Mouse (Mus musculus): ENCODE results near the gene Rnf38. TPM values are rescaled to one million over a fixed set of nuclear protein-coding genes. Genes with fewer than 3 reads are reported as not detected.

Rnf38 gene
- total RNA-seq, 1 experiment = 19.6 TPM

DNA sequence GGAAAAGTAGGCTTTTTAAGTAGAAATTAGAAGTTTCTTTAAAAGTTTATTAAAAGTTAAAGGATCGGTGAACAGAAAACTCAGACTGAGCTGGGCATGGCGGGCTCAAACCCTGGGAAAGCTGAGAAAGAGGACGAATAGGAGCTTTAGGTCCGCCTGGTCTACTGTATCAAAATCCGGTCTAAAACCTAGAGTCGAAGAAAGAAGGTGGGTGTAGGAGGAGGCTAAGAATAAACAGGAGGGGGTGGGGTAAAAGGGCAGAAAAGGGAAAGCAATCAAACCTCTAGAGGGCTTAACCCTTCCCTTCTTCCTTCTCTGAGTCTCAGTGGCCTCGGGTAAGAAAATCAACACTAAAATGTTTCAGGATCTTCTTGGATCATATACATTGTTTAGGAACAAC, 64.8 kb downstream of the Rnf38 start:
- peaks cover 0 to 11% of the 10 kb centered on the region in 2 experiments; a peak in 2 of 4 replicates for H3K4me1 ChIP-seq (ENCODE audit: control insufficient read depth in 2 of 2, insufficient read depth in 2 of 2, low read length in 2 of 2, poor library complexity in 1 of 2)
- H3K9me3 ChIP-seq (ENCODE audit: control insufficient read depth, insufficient read depth, low read depth, low read length) = no peaks in the 10 kb centered on the region
- in situ Hi-C loops (cut with MboI; ENCODE audit: low sequenced_read_pairs in 2 of 2, unreplicated experiment in 2 of 2) = no loop called here
- no peaks in the 10 kb centered on the region for H3K36me3 ChIP-seq (ENCODE audit: control insufficient read depth, insufficient read depth, low read length, poor library complexity, severe bottlenecking)
- TF ChIP-seq MAFK (IDR thresholded peaks at IDR 0.05; ENCODE audit: insufficient read depth, low read depth, low read length) (no peak), CHD2 (IDR thresholded peaks at IDR 0.05; ENCODE audit: low read depth, low read length) (no peak), ZNF384 (IDR thresholded peaks at IDR 0.05; ENCODE audit: low read depth, low read length) (no peak), ZC3H11A (IDR thresholded peaks at IDR 0.05; ENCODE audit: borderline replicate concordance, low read depth, low read length) (no peak), HCFC1 (IDR thresholded peaks at IDR 0.05; ENCODE audit: borderline replicate concordance, insufficient read depth, low read length) (no peak)
- DNase-seq (ENCODE audit: low read depth, low spot score) = no peak
- H3K27ac ChIP-seq (ENCODE audit: insufficient read depth, low read depth, low read length, poor library complexity, severe bottlenecking) = no peak overlapping the region; the same call in 1 of the 2 replicates
- H3K4me3 ChIP-seq (ENCODE audit: insufficient read depth in 1 of 2, low read depth in 1 of 2, low read length in 2 of 2, poor library complexity in 1 of 2, severe bottlenecking in 1 of 2) = peak overlapping the region in 1 of 2 experiments; percentile 55; a peak in 2 of 4 replicates
- H3K9ac ChIP-seq (ENCODE audit: insufficient read depth, low read depth, low read length, poor library complexity, severe bottlenecking) = no peak overlapping the region

DNA sequence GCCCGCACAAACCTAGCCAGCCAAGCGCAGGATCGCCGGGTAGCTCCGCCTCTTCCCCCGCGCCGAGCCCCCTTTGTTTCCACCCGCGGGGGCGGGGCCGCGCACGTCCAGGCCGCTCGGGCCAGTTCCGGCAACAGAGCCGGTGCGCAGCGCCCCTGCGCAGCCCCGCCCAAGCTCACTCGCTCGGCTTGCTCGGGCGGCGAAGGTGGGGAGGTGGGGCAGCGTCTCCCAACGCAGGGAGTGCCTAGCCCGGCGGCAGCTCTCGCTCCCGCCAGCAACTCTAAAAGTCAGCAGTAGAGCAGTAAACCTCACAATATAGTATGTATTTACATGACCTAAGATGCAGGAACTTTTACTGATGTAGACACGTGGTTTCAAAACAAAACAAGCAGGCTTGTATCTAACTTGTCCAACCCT, 65.3 kb downstream of the Rnf38 start:
- in situ Hi-C loops (cut with MboI; ENCODE audit: low sequenced_read_pairs in 2 of 2, unreplicated experiment in 2 of 2) = no loop called here
- TF ChIP-seq CHD2 (IDR thresholded peaks at IDR 0.05; ENCODE audit: low read depth, low read length) = no peak
- 0 out of 2 replicates have a peak, but pooled peaks have one; percentile 46 for TF ChIP-seq HCFC1 (IDR thresholded peaks at IDR 0.05; ENCODE audit: borderline replicate concordance, insufficient read depth, low read length)
- no peak overlapping the region; the same call in 1 of the 2 replicates for H3K27ac ChIP-seq (ENCODE audit: insufficient read depth, low read depth, low read length, poor library complexity, severe bottlenecking)

DNA sequence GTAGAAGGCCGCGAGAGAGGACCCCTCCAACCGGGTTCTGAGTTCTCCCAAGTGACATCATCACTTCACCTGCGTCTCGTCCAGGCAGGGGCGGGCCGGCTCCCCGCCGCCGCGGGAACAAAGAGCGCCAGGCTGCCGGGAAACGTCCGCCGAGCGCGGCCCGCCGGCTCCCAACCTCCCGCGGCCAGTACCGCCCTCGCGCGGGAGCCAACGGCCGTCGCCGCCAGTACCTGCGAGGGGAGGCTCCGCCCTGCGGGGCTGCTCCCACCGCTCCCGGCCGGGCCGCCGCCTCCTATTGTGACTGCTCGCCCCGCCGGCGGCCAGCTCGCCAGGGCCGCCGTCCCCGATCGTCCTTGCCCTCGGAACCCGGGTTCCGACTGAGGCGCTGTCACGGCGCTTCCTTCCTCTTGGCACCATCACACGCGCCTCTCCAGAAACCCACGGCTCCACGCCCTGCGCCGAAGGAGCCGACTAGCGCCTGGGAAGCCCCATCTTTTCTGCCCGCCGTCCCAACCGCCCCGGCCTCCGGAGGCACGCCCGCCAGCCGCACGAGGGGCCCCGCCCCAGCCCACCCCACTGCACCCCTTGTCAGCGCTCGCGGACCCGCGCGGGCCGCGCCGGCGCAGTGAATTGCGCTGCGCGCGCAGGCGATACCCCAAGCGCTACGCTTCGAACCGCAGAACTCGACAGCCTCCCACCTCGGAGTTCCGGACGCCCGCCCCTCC, 66.0 kb downstream of the Rnf38 start:
- peak overlapping the region; percentile 96 for H3K9ac ChIP-seq (ENCODE audit: insufficient read depth, low read depth, low read length, poor library complexity, severe bottlenecking)
- H3K36me3 ChIP-seq (ENCODE audit: control insufficient read depth, insufficient read depth, low read length, poor library complexity, severe bottlenecking) = no peaks in the 10 kb centered on the region
- H3K4me1 ChIP-seq (ENCODE audit: control insufficient read depth in 2 of 2, insufficient read depth in 2 of 2, low read length in 2 of 2, poor library complexity in 1 of 2) = peaks cover 0 to 11% of the 10 kb centered on the region in 2 experiments; a peak in 3 of 4 replicates
- peak overlapping the region; percentile 81 to 89 for H3K4me3 ChIP-seq (ENCODE audit: insufficient read depth in 1 of 2, low read depth in 1 of 2, low read length in 2 of 2, poor library complexity in 1 of 2, severe bottlenecking in 1 of 2)
- H3K9me3 ChIP-seq (ENCODE audit: control insufficient read depth, insufficient read depth, low read depth, low read length) = no peaks in the 10 kb centered on the region
- TF ChIP-seq CHD2 (IDR thresholded peaks at IDR 0.05; ENCODE audit: low read depth, low read length) (peak; percentile 80; the same call in 1 of the 2 replicates), ZNF384 (IDR thresholded peaks at IDR 0.05; ENCODE audit: low read depth, low read length) (no peak)
- peak; percentile 71 for DNase-seq (ENCODE audit: low read depth, low spot score)
- H3K27ac ChIP-seq (ENCODE audit: insufficient read depth, low read depth, low read length, poor library complexity, severe bottlenecking) = peak overlapping the region; percentile 99
- in situ Hi-C loops (cut with MboI; ENCODE audit: low sequenced_read_pairs in 2 of 2, unreplicated experiment in 2 of 2) = no loop called here

More for the DNA sequence above, 65.3 kb downstream of the Rnf38 start:
- no peak overlapping the region for H3K9ac ChIP-seq (ENCODE audit: insufficient read depth, low read depth, low read length, poor library complexity, severe bottlenecking)
- peaks cover 0 to 11% of the 10 kb centered on the region in 2 experiments; a peak in 2 of 4 replicates for H3K4me1 ChIP-seq (ENCODE audit: control insufficient read depth in 2 of 2, insufficient read depth in 2 of 2, low read length in 2 of 2, poor library complexity in 1 of 2)
- no peaks in the 10 kb centered on the region for H3K36me3 ChIP-seq (ENCODE audit: control insufficient read depth, insufficient read depth, low read length, poor library complexity, severe bottlenecking)
- peak overlapping the region; percentile 55 to 61 for H3K4me3 ChIP-seq (ENCODE audit: insufficient read depth in 1 of 2, low read depth in 1 of 2, low read length in 2 of 2, poor library complexity in 1 of 2, severe bottlenecking in 1 of 2)
- DNase-seq (ENCODE audit: low read depth, low spot score) = peak; percentile 89
- no peaks in the 10 kb centered on the region for H3K9me3 ChIP-seq (ENCODE audit: control insufficient read depth, insufficient read depth, low read depth, low read length)

DNA sequence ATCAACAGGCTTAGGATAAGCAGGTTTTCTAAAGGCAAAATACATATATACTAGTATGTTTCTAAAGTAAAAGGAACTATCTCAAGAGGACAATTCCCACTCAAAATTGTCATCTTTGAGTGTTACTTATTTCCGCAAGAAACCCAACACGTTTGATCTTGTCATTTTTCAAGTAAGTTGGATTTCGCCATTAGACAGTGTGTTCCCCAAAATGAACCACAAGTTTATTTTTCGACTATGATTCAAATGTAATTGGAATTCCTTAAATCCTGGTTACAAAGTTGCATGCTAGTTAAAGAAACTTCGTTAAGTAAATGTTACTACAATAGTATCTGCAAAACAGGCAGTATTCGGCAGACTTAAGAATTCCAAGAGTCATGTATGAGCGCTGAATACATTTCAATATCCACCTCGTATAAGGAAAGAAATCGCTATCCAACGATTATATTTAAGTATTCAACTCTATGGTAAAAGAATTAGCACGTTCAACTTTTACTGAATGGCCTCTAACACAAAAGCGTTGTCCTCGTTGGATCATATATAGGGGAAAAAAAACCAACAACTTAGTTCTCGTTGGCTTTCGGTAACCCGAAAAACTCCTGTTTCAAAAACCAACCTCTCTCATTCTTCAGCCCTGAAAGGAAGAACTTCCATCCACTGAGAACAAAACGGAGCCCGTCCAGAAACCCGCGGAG, 66.7 kb downstream of the Rnf38 start:
- Histone ChIP-seq H3K4me1 (ENCODE audit: control insufficient read depth in 2 of 2, insufficient read depth in 2 of 2, low read length in 2 of 2, poor library complexity in 1 of 2) (peaks cover 1 to 11% of the 10 kb centered on the region in 2 experiments; a peak in 3 of 4 replicates), H3K9ac (ENCODE audit: insufficient read depth, low read depth, low read length, poor library complexity, severe bottlenecking) (peak overlapping the region; percentile 96), H3K36me3 (ENCODE audit: control insufficient read depth, insufficient read depth, low read length, poor library complexity, severe bottlenecking) (no peaks in the 10 kb centered on the region), H3K4me3 (ENCODE audit: insufficient read depth in 1 of 2, low read depth in 1 of 2, low read length in 2 of 2, poor library complexity in 1 of 2, severe bottlenecking in 1 of 2) (peak overlapping the region; percentile 81 to 89), H3K27ac (ENCODE audit: insufficient read depth, low read depth, low read length, poor library complexity, severe bottlenecking) (peak overlapping the region; percentile 99), H3K9me3 (ENCODE audit: control insufficient read depth, insufficient read depth, low read depth, low read length) (no peaks in the 10 kb centered on the region)
- in situ Hi-C loops (cut with MboI; ENCODE audit: low sequenced_read_pairs in 2 of 2, unreplicated experiment in 2 of 2) = no loop called here
- DNase-seq (ENCODE audit: low read depth, low spot score) = no peak
- no peak; the same call in 1 of the 2 replicates for TF ChIP-seq CHD2 (IDR thresholded peaks at IDR 0.05; ENCODE audit: low read depth, low read length)
